Mouse (Mus musculus) kidney, adult 9 months (tissue): ENCODE results near the gene Ctsg.
"Not testable (repeated sequence)": the region's sequence is repeated elsewhere in the genome, so short reads cannot be mapped to it uniquely, and the experiment has no call there.

Experiments used
- DNase-seq: peaks from one replicate; pipeline ENCODE4 v3.0.0; 2022

Ctsg gene

DNA sequence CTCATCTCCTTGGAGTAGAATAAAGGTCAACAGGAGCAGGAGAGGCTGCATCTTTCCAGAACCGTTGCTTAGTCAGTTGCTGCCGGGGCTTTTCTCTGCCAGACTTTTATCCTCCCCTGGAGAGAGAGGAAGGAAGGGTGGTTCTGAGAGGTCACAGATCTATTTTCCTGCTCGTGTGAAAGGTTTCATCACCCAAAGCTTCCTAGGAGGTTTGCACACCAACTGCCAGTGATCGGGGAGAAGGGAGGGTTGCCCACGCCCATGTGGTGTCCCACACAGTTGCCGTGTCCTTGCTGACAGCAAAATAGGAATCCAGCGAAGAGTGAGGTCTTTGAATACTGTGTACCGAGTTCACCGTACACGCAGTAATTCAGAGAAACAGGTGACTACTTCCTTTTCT, at the start of gene Ctsg:
TSS of gene Ctsg (minus strand) at position 189 of the 400 bp plus-strand sequence.
- DNase-seq: no peak

DNA sequence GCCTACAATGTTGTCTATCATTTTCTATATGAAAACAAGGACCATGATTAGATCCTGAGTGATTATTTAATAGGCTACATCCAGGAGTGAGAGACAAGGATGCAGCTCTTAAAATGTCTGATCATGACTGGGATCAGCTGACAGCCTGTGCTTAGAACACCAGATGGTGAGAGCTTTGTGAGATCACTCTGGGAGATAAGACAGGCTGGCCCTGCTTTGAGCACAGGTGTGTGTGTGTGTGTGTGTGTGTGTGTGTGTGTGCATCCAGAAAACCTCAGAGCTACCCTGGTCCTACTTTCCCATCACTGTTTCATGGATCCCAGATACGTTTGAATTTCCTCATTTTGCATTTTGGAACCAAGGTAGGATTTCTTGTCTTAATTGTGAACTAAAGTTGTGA, 31.3 kb upstream of the Ctsg start:
- not testable (repeated sequence) for DNase-seq

DNA sequence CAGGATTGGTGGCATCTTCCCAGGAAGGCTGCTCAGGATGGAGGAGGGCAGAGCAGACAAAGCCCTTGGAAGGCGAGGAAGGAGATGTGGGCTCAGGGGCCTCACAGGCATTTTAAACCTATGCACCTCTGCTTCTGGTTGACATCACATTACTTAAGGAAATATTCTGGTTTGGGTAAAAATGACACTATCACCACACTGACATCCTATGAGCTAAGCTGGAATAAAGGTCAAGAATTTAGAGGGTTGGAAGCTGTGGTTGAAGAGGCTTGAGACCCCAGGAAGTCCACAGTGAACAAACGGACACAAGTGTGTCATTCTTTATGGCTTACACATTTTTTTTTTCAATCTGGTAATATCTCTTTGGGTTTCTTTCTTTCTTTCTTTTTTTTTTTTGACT, 30.1 kb upstream of the Ctsg start, which contains the start of gene Gzmd:
TSS of gene Gzmd (minus strand) at position 101 of the 400 bp plus-strand sequence.
- not testable (repeated sequence) for DNase-seq

DNA sequence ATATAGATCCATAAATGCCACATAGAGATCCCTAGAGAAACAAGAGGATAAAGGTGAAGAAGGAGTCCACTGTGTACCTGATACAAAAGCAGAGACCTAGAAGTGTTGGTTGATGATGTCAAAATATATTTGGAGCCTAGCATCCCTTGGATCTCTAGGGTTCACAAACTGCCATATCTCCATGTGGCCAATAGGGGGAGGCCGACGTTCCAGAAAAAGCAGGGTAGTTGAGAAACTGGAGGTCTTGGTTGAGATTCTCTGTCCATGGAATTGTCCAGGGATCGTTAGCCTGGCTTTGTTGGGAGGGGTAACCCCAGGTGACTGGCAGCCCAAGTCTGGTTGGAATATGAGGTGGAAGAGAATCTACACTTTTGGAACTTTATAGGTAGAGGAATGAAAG, 26.0 kb upstream of the Ctsg start:
- DNase-seq: no peak

DNA sequence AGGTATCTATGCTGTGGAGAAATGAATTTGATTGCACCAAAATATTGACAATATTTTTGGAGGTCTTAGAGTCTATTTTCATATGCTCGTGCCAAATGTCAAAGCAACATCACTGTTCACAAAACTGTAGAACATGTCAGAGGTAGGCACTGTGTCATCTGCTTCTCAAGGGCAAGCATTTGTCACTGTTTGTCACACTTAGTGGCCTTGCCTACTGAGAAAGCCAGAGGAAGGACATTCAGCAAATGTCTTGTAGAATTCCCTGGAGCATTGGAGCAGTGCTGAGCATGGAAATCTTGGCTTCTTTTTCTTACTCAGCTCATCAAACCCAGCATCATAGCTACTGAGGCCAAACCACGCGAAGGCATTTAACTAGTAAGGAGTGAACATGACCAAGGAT, 21.1 kb upstream of the Ctsg start:
- no peak for DNase-seq

DNA sequence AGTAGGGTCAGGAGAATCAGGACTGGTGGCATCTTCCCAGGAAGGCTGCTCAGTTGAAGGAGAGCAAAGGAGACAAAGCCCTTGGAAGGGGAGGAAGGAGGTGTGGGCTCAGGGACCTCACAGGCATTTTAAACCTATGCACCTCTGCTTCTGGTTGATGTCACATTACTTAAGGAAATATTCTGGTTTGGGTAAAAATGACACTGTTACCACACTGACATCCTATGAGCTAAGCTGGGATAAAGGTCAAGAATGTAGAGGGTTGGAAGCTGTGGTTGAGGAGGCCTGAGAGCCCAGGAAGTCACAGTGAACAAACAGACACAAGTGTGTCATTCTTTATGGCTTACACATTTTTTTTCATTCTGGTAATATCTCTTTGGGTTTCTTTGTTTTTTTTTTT, 18.2 kb upstream of the Ctsg start, which contains the start of gene Gzme:
TSS of gene Gzme (minus strand) at position 101 of the 400 bp plus-strand sequence.
- DNase-seq: no peak

DNA sequence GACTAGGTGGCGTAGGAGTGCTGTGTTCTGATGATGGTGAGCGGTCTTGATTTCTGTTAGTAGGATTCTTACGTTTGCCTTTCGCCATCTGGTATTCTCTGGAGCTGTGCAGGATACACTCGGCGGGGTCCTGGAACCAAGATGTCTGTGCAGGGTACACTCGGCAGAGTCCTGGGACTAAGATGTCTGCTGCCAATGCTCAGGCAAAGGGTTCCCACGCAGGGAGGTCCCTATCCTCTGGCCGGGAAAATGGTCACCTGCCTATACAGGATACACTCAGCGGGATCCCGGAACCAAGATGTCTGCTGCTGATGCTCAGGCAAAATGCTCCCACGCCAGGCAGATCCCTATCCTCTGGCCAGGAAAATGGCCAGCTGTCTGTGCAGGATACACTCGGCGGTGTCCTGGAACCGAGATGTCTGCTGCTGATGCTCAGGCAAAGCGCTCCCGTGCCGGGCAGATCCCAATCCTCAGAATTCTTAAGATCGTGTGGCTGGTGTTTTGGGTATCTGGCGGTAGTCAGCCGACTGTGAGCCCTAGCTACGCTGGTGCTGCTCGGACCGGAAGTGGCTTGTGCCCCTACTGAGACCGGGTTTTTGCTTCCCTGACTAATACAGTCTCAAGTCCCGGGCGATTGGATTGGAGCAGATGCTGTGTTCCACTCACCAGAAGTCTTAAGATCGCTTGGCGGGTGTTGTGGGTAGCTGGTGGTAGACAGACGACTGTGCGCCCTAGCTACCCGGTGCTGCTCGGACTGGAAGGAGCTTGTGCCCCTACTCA, 13.3 kb upstream of the Ctsg start:
- DNase-seq: not testable (repeated sequence)

DNA sequence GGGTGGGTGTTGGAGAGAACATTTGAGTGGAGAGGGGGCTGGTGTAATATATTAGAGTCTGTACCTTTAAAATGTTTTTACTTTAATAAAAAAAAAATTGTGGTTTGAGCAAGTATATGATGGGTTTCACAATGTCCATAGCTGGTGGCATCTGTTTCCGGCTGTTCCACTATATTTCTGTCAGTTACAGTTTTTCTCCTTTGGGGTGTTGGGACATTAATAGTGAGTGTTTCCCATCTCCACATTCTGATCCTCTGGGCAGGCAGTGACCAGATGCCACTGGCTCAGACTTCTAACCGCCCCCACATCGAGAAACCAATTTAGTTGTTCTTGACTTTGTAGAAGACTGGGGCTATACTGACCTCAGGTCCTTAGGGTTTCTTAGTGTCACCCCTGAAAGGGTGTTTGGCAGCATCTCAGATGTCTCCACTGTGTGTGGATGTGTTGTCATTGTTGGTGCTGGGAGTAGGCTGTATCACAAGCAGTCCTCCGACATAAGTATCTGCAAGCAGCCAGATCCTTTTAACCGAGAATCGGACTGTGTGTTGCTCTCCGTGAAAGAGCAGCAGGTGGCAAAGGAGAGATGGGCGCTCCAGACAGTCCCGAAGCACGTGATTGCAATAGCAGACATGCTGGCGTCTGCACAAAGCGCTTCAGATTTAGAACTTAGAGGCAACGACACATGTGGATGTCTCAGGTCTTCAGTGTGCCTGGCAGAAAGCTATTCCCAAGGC, 3.2 kb upstream of the Ctsg start:
- no peak for DNase-seq

DNA sequence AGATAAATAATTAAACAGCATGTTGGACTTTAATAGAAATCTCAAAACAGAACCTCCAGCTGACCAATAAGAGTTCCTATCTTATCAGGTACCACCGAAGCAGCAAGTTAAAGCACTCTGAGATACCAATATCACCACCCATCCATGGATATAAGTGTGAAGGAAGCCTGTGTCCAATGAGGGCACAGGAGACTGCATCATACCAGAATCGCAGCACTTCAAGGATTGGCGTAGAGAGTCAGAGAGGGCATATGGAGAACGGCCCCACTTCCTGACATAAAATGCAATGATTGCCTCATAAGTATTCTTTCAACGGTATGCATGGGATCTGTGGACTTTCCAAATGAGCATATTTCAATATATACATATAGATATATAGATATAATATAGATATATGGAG, 2.6 kb upstream of the Ctsg start:
- peak; percentile 28 for DNase-seq

DNA sequence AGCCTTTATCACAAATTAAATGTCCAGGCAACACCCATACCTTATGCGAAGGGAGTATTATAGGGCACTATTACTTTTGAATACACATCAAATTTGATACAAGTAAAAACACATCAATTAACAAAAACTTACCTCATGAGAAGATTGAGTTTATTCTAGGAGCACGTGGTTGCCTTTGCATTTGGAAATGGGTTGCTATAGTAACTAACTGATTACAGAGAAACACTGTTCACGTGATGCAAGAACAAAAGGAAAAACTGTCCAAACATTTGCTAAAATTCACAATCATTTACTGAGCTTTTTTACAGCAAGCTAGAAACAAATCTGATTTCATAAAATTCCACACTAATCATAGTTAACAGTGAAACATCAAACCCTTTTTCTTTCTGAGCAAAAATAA, 1.1 kb upstream of the Ctsg start:
- DNase-seq: no peak

DNA sequence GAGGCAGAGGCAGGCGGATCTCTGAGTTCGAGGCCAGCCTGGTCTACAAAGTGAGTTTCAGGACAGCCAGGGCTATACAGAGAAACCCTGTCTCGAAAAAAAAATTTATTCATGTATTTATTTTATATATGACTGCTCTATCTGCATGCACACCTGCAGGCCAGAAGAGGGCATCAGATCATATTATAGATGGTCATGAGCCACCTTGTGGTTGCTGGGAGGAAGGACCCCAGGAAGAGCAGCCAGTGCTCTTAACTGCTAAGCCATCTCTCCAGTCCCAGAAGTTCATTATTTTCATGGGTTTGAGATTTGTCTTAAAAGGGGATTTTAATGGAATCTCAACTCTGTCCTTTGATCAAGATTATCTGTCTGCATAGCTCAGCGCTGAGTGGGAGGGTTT, 3.4 kb downstream of the Ctsg start:
- DNase-seq: peak; percentile 18

DNA sequence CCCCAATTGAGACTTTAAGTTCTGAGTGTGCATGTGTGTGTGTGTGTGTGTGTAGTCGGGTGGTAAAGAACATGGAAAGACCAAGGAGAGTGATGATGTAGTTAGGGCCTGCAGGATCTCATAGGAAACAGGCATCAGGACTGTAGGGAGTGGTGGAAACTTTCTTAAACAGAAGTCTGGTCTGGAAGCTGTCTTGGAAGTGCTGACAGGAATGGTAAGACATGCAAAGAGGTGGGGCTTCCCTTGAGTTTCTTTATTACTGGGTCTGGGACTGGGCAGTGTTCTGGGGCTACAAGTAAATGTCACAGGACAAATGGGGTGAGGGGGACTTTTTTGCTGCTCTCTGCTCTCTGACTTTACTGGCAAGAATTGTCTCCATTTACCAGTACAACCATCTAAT, 4.8 kb downstream of the Ctsg start:
- no peak for DNase-seq

DNA sequence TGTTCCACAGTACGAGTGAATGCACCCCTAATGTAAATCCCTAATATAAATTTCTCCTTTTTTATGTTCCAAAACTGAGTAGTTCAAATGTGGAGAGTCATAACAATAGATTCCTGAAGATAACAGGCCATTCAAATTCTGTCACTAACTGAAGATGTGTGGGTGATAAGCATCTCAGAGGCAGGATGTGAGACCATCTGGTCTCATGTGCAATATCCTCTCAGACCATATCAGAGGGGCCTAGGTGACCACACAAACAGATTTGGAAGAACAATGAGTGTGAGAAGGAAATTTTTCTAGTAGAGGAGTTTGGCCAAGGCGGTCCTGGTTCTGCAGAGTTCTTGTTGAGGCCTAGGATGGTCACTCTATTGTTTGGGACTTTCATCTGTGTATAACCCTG, 9.0 kb downstream of the Ctsg start:
- DNase-seq: no peak

DNA sequence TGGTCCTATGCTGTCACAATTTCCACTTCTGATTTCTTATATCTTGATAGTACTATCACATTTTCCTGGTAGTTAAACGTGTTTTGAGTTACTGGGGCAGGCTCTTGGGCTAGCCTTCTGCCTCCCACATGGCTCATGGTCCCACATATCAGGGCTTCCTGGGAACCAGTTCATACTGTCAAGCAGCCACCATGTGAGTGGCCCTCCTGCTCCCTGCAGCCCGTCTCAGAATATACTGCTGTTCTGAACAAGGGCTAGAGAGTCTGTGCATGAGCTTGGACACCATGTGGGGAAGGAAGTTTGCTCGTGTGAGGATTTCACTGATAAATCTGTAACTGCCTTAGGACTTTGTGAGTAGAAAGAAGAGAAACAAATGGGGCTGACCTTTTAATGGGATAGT, 15.7 kb downstream of the Ctsg start:
- no peak for DNase-seq

DNA sequence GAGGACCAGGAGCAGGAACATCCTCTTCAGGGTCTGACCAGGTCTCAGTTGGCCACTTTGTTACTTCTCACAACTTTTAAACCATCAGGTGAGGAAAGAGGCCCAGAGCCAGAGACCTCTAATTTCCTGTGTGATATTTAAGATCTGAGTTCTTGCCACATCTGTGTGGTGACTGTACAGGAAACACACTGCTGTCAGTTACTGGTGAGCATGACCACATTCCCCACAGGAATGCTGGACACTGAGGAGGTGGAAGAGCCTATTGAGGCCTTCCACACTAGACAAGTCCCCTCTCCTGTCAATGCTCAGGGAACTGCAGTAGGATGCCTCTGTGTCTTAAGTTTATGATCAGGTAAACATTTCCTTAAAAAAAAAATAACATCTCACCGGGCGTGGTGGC, 17.2 kb downstream of the Ctsg start, which contains the start of gene Mcpt8:
TSS of gene Mcpt8 (minus strand) at position 107 of the 400 bp plus-strand sequence.
- DNase-seq: no peak

DNA sequence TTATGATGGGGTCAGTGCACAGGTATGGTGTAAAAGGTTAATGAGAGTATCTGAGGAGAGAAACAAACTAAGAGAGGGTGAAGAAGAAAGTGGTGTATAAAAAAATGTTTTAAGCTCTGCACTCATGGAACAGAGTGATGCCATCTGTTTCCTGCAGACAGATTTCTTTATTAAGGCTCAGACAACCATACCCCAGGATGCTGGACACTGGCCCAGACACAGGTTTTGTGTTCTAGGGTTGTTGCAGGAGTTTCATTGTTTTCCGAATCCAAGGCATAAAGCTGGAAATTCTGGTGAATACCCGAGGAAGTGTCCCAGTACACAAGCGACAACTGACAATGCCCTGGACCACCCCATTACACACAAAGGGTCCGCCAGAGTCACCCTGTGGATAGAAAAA, 20.4 kb downstream of the Ctsg start:
- no peak for DNase-seq

DNA sequence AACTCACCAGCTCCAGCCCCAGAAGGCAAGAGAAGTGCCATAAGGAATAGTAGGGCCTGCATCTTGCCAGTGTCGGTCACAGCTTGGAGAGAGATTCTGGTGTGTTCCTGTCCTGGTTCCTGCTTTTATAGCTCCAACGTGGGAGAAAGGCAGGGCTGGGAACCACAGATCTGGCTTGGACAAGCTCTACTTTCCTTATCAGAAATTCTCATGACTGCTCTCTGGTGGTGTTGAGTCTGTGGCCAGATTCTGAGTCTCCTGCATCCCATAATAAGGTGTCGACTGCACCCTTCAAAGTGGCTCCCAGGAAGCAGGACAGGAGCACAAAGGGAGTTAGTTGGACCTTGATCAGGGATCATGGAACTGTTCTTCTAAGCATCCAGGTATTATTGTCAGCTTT, 40.2 kb downstream of the Ctsg start, which contains the start of gene Mcpt4:
TSS of gene Mcpt4 (minus strand) at position 101 of the 400 bp plus-strand sequence.
- not testable (repeated sequence) for DNase-seq

DNA sequence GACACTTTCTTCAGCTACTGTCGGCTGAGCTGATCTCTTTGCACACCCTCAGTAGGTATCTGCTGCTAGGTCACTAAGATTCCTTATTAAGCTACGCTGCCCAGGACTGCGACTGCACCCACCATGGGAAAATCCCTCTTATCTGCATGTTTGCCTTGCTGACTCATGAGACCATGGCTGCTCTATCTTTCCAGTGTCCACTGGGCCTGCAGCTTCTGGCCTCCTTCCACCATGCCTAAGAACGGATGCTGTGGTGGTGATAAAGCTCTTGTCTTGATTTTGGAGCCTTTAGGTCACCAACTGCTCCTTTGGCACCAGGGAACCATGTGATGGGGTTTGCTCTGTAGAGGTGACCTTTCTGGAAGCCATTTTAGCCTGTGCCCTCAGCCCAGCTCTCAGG, 44.7 kb downstream of the Ctsg start:
- DNase-seq: no peak

DNA sequence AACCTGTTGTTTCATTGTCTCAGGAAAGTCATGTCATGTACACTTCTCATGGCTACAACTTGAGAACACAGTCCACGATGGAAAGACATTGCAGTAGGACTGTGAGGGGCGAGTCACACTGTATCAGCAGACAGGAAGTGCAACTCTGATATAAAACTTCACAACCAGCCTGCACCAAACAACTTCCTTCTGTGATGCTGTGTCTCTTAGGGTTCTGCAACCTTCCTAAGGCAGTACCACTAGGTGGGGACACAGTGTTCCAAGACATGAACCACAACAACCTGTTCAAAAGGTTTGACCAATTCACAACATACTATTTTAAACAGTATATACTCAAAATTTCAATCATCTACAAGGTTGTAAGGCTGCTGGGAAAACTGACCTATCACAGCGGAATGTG, 47.0 kb downstream of the Ctsg start:
- DNase-seq: no peak
